Mouse (Mus musculus) kidney, postnatal 0 days (tissue): Measurements from ENCODE around the gene Igf2r. TPM values are rescaled to one million over a fixed set of nuclear protein-coding genes. Genes with fewer than 3 reads are reported as not detected.

Experiments
- ATAC-seq: fragments of 200-750 bp; cut with Nextera tagmentation; replicated peaks from 2 replicates; pipeline ENCODE4 v1.8.0; 2017; ENCODE audit warnings: low read depth, moderate number of reproducible peaks, moderate TSS enrichment, moderate library complexity; ENCODE audit not compliant: low FRiP score
- DNase-seq: peaks from one replicate; pipeline ENCODE4 v3.0.0-alpha.2; 2016; ENCODE audit warnings: low spot score
- H3K27ac ChIP-seq: fragments of 300-500 bp; sonication (generic); 2 replicates; pipeline ENCODE4 v1.5.1; 2014; ENCODE audit warnings: mild to moderate bottlenecking
- H3K27me3 ChIP-seq: fragments of 300-500 bp; sonication (generic); 2 replicates; pipeline ENCODE4 v1.6.1; 2014; ENCODE audit warnings: low read length, mixed read lengths; ENCODE audit not compliant: insufficient read depth
- H3K36me3 ChIP-seq: fragments of 300-500 bp; sonication (generic); 2 replicates; pipeline ENCODE4 v1.6.1; 2014; ENCODE audit warnings: low read length, mixed read lengths; ENCODE audit not compliant: insufficient read depth
- H3K4me1 ChIP-seq: fragments of 300-500 bp; sonication (generic); replicated peaks from 2 replicates; pipeline ENCODE4 v1.6.1; 2014; ENCODE audit warnings: antibody characterized with exemption, low read length, mixed read lengths; ENCODE audit not compliant: insufficient read depth
- H3K4me2 ChIP-seq: fragments of 300-500 bp; sonication (generic); 2 replicates; pipeline ENCODE4 v1.6.1; 2014; ENCODE audit warnings: mild to moderate bottlenecking, low read length, moderate library complexity, mixed read lengths
- H3K4me3 ChIP-seq: fragments of 300-500 bp; sonication (generic); replicated peaks from 2 replicates; pipeline ENCODE4 v1.5.1; 2014; ENCODE audit warnings: low read depth, low read length
- H3K9ac ChIP-seq: fragments of 300-500 bp; sonication (generic); 2 replicates; pipeline ENCODE4 v1.6.1; 2014; ENCODE audit warnings: low read depth, low read length
- H3K9me3 ChIP-seq: fragments of 300-500 bp; sonication (generic); replicated peaks from 2 replicates; pipeline ENCODE4 v1.6.1; 2016; ENCODE audit warnings: low read length, inconsistent platforms, mixed read lengths
- CTCF ChIP-seq: IDR thresholded peaks from 2 replicates; pipeline ENCODE4 v1.5.1; 2016; ENCODE audit warnings: antibody characterized with exemption, low read depth, mild to moderate bottlenecking, moderate library complexity
- WGBS: fragments of 180-500 bp; shearing (Covaris S2); extraction: QIAGEN DNeasy Blood & Tissue Kit; methylation state at CpG from one replicate; pipeline ENCODE4 v1.1.7; 2014; 5-methylcytosine and 5-hydroxymethylcytosine counted together
- polyA plus RNA-seq: library from polyadenylated mRNA; unstranded; fragments of >200 nt; fragmentation: Nextera tagmentation; extraction: Ambion mirVana; gene quantifications from 2 replicates; pipeline ENCODE4 v1.2.1, GENCODE M21; 2015

The Igf2r gene
- polyA plus RNA-seq, 1 experiment from 2014 or later: 16.1 TPM

DNA sequence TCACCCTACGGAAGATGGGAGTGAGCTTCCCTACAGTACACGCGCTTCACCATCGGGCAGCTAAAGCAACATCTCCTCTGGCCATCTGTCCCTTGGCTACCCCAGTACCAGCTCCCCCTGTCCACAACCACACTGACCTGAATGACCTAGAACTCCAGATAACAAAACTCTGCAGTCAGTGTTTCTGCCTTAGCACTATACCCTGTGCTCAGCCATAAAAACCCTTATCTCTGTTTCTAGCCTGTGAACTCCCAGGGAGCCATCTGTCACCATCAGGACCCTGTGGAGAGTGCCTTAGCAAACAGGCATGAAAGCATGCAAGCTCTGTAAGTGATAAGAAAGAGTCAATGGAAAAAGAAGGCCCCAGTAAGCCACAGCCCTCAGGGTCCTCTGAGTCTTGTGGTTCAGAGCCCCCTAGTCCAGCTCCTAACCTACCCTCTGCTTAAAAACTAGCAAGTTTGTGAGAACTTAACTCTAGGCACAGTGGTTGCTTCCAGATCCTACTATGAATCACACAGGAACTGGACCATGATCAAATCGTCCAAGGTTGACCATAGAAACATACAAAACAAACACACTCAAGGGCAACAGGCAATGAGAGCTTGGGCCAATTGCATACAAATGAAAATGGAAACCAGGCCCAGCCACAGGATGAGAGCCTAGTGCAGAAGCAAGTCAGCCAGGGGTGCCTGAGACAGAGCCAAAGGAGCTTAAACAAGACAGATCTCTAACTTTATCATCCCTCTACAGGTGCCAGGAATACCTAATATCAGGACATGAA, 45.3 kb downstream of the Igf2r start:
- H3K9me3 ChIP-seq: no peaks in the 10 kb centered on the region
- no peak overlapping the region for H3K4me2 ChIP-seq
- peak overlapping the region; percentile 82 for H3K27ac ChIP-seq
- no peak overlapping the region for H3K4me3 ChIP-seq
- no peak overlapping the region for H3K9ac ChIP-seq
- peaks cover 14% of the 10 kb centered on the region for H3K4me1 ChIP-seq
- peaks cover 18% of the 10 kb centered on the region; the same call in 1 of the 2 replicates for H3K36me3 ChIP-seq
- H3K27me3 ChIP-seq: no peaks in the 10 kb centered on the region
- no peak for DNase-seq
- 67% methylated on average over 5 of the region's 5 CpGs for WGBS
- 0 out of 2 replicates have a peak, but pooled peaks have one; percentile 13 for ATAC-seq
- no peak for TF ChIP-seq CTCF

DNA sequence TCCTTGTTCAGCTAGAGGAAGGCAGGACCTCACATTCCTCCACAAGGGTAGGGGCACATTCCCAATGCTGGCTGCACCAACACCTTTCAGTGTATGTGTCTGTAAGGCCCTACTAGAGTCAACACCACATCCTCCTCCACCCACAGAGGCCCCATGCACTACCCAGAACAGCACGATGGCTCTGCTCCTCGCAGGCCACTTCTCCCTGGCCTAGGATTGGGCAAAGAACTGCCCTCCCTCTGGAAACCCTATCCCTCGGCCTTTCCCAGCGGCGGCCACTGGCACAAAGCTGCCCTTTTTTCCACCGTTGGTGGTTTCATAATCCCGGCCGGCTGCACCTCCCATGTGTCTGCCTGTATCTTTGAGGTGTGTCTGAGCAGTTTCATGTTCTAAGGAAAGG, 46.8 kb downstream of the Igf2r start:
- no peaks in the 10 kb centered on the region for H3K27me3 ChIP-seq
- H3K4me2 ChIP-seq: no peak overlapping the region
- H3K4me1 ChIP-seq: peaks cover 14% of the 10 kb centered on the region
- H3K9me3 ChIP-seq: no peaks in the 10 kb centered on the region
- DNase-seq (peak; percentile 52), ATAC-seq (no peak; the same call in 1 of the 2 replicates)
- H3K4me3 ChIP-seq: no peak overlapping the region
- no peak overlapping the region; the same call in 1 of the 2 replicates for H3K27ac ChIP-seq
- no peak overlapping the region for H3K9ac ChIP-seq
- peaks cover 25% of the 10 kb centered on the region; the same call in 1 of the 2 replicates for H3K36me3 ChIP-seq
- TF ChIP-seq CTCF: no peak
- 34% methylated on average over 8 of the region's 8 CpGs for WGBS

DNA sequence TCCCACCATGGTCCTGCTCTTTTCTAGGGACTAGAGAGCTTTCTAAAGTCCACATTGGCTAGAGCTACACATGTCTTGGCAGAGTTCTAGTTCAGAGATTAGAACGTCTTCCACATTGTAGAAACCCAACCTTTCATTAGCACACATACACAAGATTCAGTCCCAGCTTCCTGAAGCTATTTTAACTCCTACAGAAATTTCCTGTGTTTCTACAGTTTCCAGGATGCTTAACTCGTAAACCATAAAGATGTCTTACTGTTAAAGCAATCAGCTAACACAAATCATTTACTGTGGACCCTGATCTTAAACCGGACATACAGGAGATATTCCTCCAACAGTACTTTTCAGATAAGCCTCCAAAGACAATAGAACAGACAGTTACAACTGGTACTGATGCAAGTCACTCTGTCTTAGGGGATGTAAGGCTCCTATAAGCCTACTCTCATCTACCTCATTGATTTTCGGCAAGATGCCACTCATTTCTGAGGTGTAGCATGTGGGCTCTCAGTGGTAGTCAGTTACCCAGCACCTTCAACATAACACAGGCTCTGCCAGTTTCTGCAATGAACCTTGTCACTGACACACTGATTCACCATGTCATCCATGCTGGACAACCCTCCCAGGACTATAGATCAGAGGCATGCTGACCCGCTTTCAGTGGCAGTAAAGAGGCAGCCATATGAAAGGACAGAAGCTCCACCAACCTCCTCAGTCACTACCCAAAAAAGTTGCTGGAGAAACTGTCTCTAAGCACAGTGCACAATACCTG, 48.2 kb downstream of the Igf2r start:
- H3K36me3 ChIP-seq: peaks cover 33% of the 10 kb centered on the region; the same call in 1 of the 2 replicates
- no peak overlapping the region for H3K4me2 ChIP-seq
- DNase-seq (peak; percentile 64), ATAC-seq (no peak)
- H3K4me3 ChIP-seq: no peak overlapping the region
- no peaks in the 10 kb centered on the region for H3K9me3 ChIP-seq
- H3K9ac ChIP-seq: no peak overlapping the region
- peaks cover 14% of the 10 kb centered on the region for H3K4me1 ChIP-seq
- H3K27me3 ChIP-seq: no peaks in the 10 kb centered on the region
- 53% methylated on average over 5 of the region's 5 CpGs for WGBS
- no peak for TF ChIP-seq CTCF
- peak overlapping the region; percentile 65; the same call in 1 of the 2 replicates for H3K27ac ChIP-seq

DNA sequence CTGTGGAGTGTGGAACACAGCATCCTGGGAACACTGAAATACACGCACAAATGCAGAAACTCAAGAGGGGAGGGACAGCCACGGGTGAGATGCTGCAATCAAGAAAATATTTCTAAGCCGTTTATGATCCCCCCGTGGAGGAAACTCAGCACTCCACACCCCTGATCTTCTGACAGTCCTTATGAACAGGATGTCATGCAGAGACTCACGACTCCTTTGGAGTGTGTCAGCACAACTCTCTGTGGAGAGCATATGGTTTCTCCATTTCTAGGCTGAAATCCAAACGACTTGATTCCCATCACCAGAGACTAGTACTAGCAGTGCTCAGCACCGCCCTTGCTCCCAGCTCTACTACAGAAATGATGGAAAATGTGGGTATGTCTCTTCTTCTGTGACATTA, 51.2 kb downstream of the Igf2r start:
- DNase-seq (no peak), ATAC-seq (no peak)
- 47% methylated on average over 7 of the region's 7 CpGs for WGBS
- H3K27ac ChIP-seq: no peak overlapping the region
- TF ChIP-seq CTCF: no peak
- H3K4me3 ChIP-seq: no peak overlapping the region
- no peak overlapping the region for H3K4me2 ChIP-seq
- peaks cover 3% of the 10 kb centered on the region; the same call in 1 of the 2 replicates for H3K4me1 ChIP-seq
- H3K9ac ChIP-seq: no peak overlapping the region
- H3K27me3 ChIP-seq: no peaks in the 10 kb centered on the region
- H3K9me3 ChIP-seq: no peaks in the 10 kb centered on the region
- H3K36me3 ChIP-seq: peaks cover 49% of the 10 kb centered on the region; the same call in 1 of the 2 replicates

GRCm38 (mm10) chr17:12717445-12717844, 52.0 kb downstream of the Igf2r start:
- H3K36me3 ChIP-seq: peaks cover 49% of the 10 kb centered on the region; the same call in 1 of the 2 replicates
- ATAC-seq (no peak), DNase-seq (no peak)
- no peak overlapping the region for H3K4me3 ChIP-seq
- H3K4me2 ChIP-seq: no peak overlapping the region
- no peaks in the 10 kb centered on the region for H3K27me3 ChIP-seq
- no peaks in the 10 kb centered on the region for H3K9me3 ChIP-seq
- TF ChIP-seq CTCF: no peak
- H3K27ac ChIP-seq: peak overlapping the region; percentile 34; the same call in 1 of the 2 replicates
- WGBS: 64% methylated on average over 4 of the region's 4 CpGs
- 0 out of 2 replicates have a peak, but pooled peaks cover 3% of the 10 kb centered on the region for H3K4me1 ChIP-seq
- H3K9ac ChIP-seq: no peak overlapping the region

DNA sequence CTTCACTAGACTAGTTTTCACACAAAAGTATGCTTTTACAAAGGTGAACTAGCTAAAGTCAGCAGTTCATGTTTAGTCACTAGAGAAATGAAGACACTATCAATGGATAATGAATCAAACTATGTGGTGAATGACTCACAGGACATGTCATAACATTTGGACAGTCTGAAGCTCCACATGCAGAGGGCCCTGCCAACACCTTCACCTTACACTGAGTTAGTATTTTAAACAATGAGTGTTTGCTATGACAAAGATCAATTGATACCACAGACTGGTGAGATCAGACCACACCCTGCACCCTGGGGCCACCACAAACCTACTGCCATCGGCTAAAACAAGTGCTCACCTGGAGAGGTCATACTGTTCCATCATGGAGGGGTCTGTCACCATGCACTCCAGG, 54.4 kb downstream of the Igf2r start:
- Histone ChIP-seq H3K27me3 (no peaks in the 10 kb centered on the region), H3K4me2 (no peak overlapping the region), H3K4me3 (no peak overlapping the region), H3K4me1 (no peaks in the 10 kb centered on the region), H3K36me3 (peaks cover 47% of the 10 kb centered on the region; the same call in 1 of the 2 replicates), H3K9ac (no peak overlapping the region), H3K9me3 (no peaks in the 10 kb centered on the region), H3K27ac (no peak overlapping the region)
- 82% methylated on average over 1 of the region's 1 CpGs for WGBS
- TF ChIP-seq CTCF: no peak
- DNase-seq: no peak
- no peak for ATAC-seq
